8 mouse cellular contexts compared by ENCODE assay signal in genomic region chr8:94601607-94602385, GRCm38 (mm10). TPM values are rescaled to one million over a fixed set of nuclear protein-coding genes. Genes with fewer than 3 reads are reported as not detected.
DNase-seq lines count a peak whose midpoint lies in the region; ATAC-seq lines count a peak whose summit lies in the region.

Rspry1 (plus strand) TSS chr8:94601937.
Fam192a (minus strand) TSS chr8:94601997.

- peak; percentile 100 for DNase-seq in R1 (ENCODE audit: low read depth, low spot score)
- peak; percentile 99 for DNase-seq in cerebellum, postnatal 25 days
- peak; percentile 97 to 100 for DNase-seq in frontal cortex, postnatal 25 days (ENCODE audit: low spot score in 2 of 2)
- DNase-seq in hindbrain, embryonic 14.5 days (ENCODE audit: low spot score) = peak; percentile 100
- DNase-seq in layer of hippocampus, postnatal 36 days = peak; percentile 100
- DNase-seq in lung, postnatal 36 days = peak; percentile 100
- DNase-seq in retina, postnatal 1 day = peak; percentile 100
- DNase-seq in urinary bladder, adult 18-20 months (ENCODE audit: low spot score in 2 of 2) = peak; percentile 90 to 100

- H3K27ac ChIP-seq in hindbrain, embryonic 14.5 days = peak within 1 kb of the TSS; percentile 87

- no peaks in the 10 kb centered on the region for H3K27me3 ChIP-seq in hindbrain, embryonic 14.5 days (ENCODE audit: control insufficient read depth, insufficient read depth, low read length)

- no peaks in the 10 kb centered on the region for H3K9me3 ChIP-seq in hindbrain, embryonic 14.5 days (ENCODE audit: control insufficient read depth, low read length)

- peak within 1 kb of the TSS; percentile 97 for H3K4me2 ChIP-seq in hindbrain, embryonic 14.5 days (replicated peaks)

- H3K9ac ChIP-seq in hindbrain, embryonic 14.5 days = peak within 1 kb of the TSS; percentile 92

- no peaks in the 10 kb centered on the region for H3K36me3 ChIP-seq in hindbrain, embryonic 14.5 days (replicated peaks; ENCODE audit: control insufficient read depth, insufficient read depth)

- H3K4me3 ChIP-seq in hindbrain, embryonic 14.5 days (replicated peaks; ENCODE audit: low read length) = peak within 1 kb of the TSS; percentile 90

- whole genome bisulfite sequencing in hindbrain, embryonic 14.5 days = under 1% methylated on average over 53 of the region's 55 CpGs

- peak; percentile 99 for ATAC-seq in hindbrain, embryonic 14.5 days (ENCODE audit: low FRiP score)

- H3K4me1 ChIP-seq in hindbrain, embryonic 14.5 days (replicated peaks; ENCODE audit: control insufficient read depth, insufficient read depth, low read length) = peaks cover 30% of the 10 kb centered on the region

RNA-seq across cellular contexts. Expression of gene Rspry1, which starts in this region (rescaled TPM):
- 44.8 and 46.5 TPM in 2 replicates for polyA plus RNA-seq in hindbrain, embryonic 14.5 days (2014; fragmentation: Nextera tagmentation; extraction: Ambion mirVana)
- 10 to 100 TPM; 26.1 to 27.0 TPM for total RNA-seq in layer of hippocampus, postnatal 36 days (2021)

RNA-seq across cellular contexts. Expression of gene Fam192a, which starts in this region (rescaled TPM):
- 75.7 and 82.7 TPM in 2 replicates for polyA plus RNA-seq in hindbrain, embryonic 14.5 days (2014; fragmentation: Nextera tagmentation; extraction: Ambion mirVana)
- total RNA-seq in layer of hippocampus, postnatal 36 days (2021) = 10 to 100 TPM; 37.5 to 43.0 TPM

Comparison
In these comparisons a context has a peak if more than half of its experiments do, and no peak if none do; other contexts are left out.
1. Peak in every context shown above with its lines: DNase-seq, ATAC-seq, H3K4me3 ChIP-seq and H3K27ac ChIP-seq.